Mouse (Mus musculus): ENCODE measurements around the gene Morn2. TPM values are rescaled to one million over a fixed set of nuclear protein-coding genes. Genes with fewer than 3 reads are reported as not detected.
A peak's percentile ranks its signal among the peaks of the same experiment; 100 is the strongest.

The Morn2 gene
- polyA plus RNA-seq, 1 experiment from 2014 or later = 21.1 TPM

DNA sequence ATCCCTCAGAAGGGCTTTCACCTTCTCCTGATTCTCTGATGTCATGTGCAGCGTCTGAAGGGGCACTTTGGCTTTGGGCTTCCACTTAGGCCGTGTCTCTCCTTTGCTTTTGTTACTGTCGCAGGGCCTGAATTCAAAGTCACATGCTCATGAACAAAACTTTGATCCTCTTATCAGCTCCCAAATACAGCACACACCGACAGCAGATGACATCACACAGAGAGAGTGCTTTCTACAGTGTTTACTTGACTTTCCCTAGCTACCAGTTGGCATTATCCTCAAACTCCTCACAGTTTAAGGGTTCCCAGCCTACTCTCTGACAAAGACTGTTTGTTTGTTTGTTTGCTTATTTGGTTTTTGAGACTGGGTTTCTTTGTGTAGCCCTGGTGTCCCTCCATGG is 11.7 kb upstream of the Morn2 start:
- Histone ChIP-seq H3K36me3 (ENCODE audit: control insufficient read depth, insufficient read depth, low read length) (peaks cover 11% of the 10 kb centered on the region; the same call in 1 of the 2 replicates), H3K27me3 (replicated peaks; ENCODE audit: control insufficient read depth, insufficient read depth, low read length) (no peaks in the 10 kb centered on the region), H3K9ac (ENCODE audit: low read depth, low read length) (no peak overlapping the region), H3K4me2 (ENCODE audit: low read depth, low read length) (no peak overlapping the region), H3K4me3 (ENCODE audit: low read length) (no peak overlapping the region), H3K4me1 (ENCODE audit: control insufficient read depth, insufficient read depth, low read length) (no peaks in the 10 kb centered on the region), H3K27ac (ENCODE audit: low read length) (no peak overlapping the region), H3K9me3 (ENCODE audit: control insufficient read depth, low read length) (no peaks in the 10 kb centered on the region)
- 82% methylated on average over 4 of the region's 4 CpGs for WGBS
- ATAC-seq = no peak

GRCm38 (mm10) chr17:80279340-80280070 is 10.5 kb upstream of the Morn2 start:
- no peaks in the 10 kb centered on the region for H3K4me1 ChIP-seq (ENCODE audit: control insufficient read depth, insufficient read depth, low read length)
- 90% methylated on average over 8 of the region's 8 CpGs for WGBS
- no peaks in the 10 kb centered on the region for H3K27me3 ChIP-seq (replicated peaks; ENCODE audit: control insufficient read depth, insufficient read depth, low read length)
- no peak overlapping the region for H3K9ac ChIP-seq (ENCODE audit: low read depth, low read length)
- no peak overlapping the region for H3K4me2 ChIP-seq (ENCODE audit: low read depth, low read length)
- no peak overlapping the region for H3K4me3 ChIP-seq (ENCODE audit: low read length)
- no peak overlapping the region; the same call in 1 of the 2 replicates for H3K27ac ChIP-seq (ENCODE audit: low read length)
- H3K36me3 ChIP-seq (ENCODE audit: control insufficient read depth, insufficient read depth, low read length) = peaks cover 11% of the 10 kb centered on the region; the same call in 1 of the 2 replicates
- peak; percentile 60; the same call in 1 of the 2 replicates for ATAC-seq
- H3K9me3 ChIP-seq (ENCODE audit: control insufficient read depth, low read length) = no peaks in the 10 kb centered on the region

DNA sequence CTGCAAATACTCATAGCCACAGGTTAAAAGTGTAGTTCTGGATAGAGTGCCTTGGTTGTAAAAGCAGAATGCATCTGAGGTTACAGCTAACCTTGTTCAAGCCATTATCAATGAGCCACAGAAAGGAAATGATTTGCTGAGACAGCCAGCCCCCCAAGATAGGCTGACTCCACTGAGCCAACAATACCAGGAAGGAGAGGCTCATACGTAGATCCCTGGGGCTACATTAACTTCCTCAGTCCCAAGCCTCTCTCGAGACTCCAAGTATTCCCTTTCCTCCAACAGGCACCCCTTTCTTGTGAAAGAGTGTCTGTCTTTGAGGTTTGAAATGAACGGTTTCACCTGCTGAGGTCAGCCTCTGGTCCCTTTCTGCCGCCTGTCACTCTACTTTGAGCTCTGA is 5.6 kb upstream of the Morn2 start:
- Histone ChIP-seq H3K4me3 (ENCODE audit: low read length) (no peak overlapping the region), H3K9ac (ENCODE audit: low read depth, low read length) (no peak overlapping the region), H3K9me3 (ENCODE audit: control insufficient read depth, low read length) (no peaks in the 10 kb centered on the region), H3K27ac (ENCODE audit: low read length) (no peak overlapping the region), H3K4me1 (ENCODE audit: control insufficient read depth, insufficient read depth, low read length) (peaks cover 5% of the 10 kb centered on the region), H3K36me3 (ENCODE audit: control insufficient read depth, insufficient read depth, low read length) (no peaks in the 10 kb centered on the region), H3K4me2 (ENCODE audit: low read depth, low read length) (no peak overlapping the region), H3K27me3 (replicated peaks; ENCODE audit: control insufficient read depth, insufficient read depth, low read length) (no peaks in the 10 kb centered on the region)
- no peak for ATAC-seq
- WGBS = 85% methylated on average over 4 of the region's 4 CpGs

GRCm38 (mm10) chr17:80288012-80288411 is 2.0 kb upstream of the Morn2 start:
- Histone ChIP-seq H3K36me3 (ENCODE audit: control insufficient read depth, insufficient read depth, low read length) (no peaks in the 10 kb centered on the region), H3K4me1 (ENCODE audit: control insufficient read depth, insufficient read depth, low read length) (peaks cover 5% of the 10 kb centered on the region), H3K4me2 (ENCODE audit: low read depth, low read length) (no peak overlapping the region), H3K9me3 (ENCODE audit: control insufficient read depth, low read length) (no peaks in the 10 kb centered on the region), H3K27me3 (replicated peaks; ENCODE audit: control insufficient read depth, insufficient read depth, low read length) (no peaks in the 10 kb centered on the region), H3K27ac (ENCODE audit: low read length) (no peak overlapping the region), H3K9ac (ENCODE audit: low read depth, low read length) (no peak overlapping the region), H3K4me3 (ENCODE audit: low read length) (no peak overlapping the region)
- no peak for ATAC-seq
- WGBS = 66% methylated on average over 6 of the region's 6 CpGs

- no peaks in the 10 kb centered on the region for H3K27me3 ChIP-seq (replicated peaks; ENCODE audit: control insufficient read depth, insufficient read depth, low read length)
- no peak; the same call in 1 of the 2 replicates for ATAC-seq
- no peaks in the 10 kb centered on the region for H3K9me3 ChIP-seq (ENCODE audit: control insufficient read depth, low read length)
- H3K9ac ChIP-seq (ENCODE audit: low read depth, low read length) = peak overlapping the region; percentile 91
- peak overlapping the region; percentile 96 for H3K4me3 ChIP-seq (ENCODE audit: low read length)
- peak overlapping the region; percentile 58 for H3K4me2 ChIP-seq (ENCODE audit: low read depth, low read length)
- H3K27ac ChIP-seq (ENCODE audit: low read length) = peak overlapping the region; percentile 89
- WGBS = under 1% methylated on average over 29 of the region's 30 CpGs
- no peaks in the 10 kb centered on the region for H3K36me3 ChIP-seq (ENCODE audit: control insufficient read depth, insufficient read depth, low read length)
- H3K4me1 ChIP-seq (ENCODE audit: control insufficient read depth, insufficient read depth, low read length) = peaks cover 5% of the 10 kb centered on the region
Observed at GRCm38 (mm10) chr17:80289280-80290073, 526 bp upstream of the Morn2 start.

DNA sequence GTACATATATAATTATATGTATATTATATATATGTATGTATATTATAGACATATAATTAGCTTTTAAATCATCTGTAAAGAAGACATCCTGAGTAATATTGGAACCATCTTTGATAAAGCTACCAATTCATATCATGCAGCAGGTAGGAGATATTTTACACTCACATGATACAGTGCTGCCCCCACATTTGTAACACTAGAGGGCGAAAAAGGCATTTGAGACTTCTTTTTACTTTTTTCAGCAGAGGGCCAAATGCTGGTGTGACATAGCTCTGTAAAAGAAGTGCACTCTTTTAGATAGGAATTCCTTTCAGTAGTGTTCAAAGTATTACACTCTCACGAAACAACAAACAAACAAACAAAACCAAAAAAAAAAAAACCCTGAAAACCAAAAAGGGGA is 1.1 kb downstream of the Morn2 start:
- ATAC-seq = no peak
- no peaks in the 10 kb centered on the region for H3K36me3 ChIP-seq (ENCODE audit: control insufficient read depth, insufficient read depth, low read length)
- 21% methylated on average over 2 of the region's 2 CpGs for WGBS

GRCm38 (mm10) chr17:80295258-80295657 is 5.3 kb downstream of the Morn2 start:
- H3K27ac ChIP-seq (ENCODE audit: low read length) = no peak overlapping the region
- H3K4me2 ChIP-seq (ENCODE audit: low read depth, low read length) = no peak overlapping the region
- no peaks in the 10 kb centered on the region for H3K4me1 ChIP-seq (ENCODE audit: control insufficient read depth, insufficient read depth, low read length)
- WGBS = 80% methylated on average over 5 of the region's 5 CpGs
- H3K4me3 ChIP-seq (ENCODE audit: low read length) = no peak overlapping the region
- H3K9ac ChIP-seq (ENCODE audit: low read depth, low read length) = no peak overlapping the region
- no peaks in the 10 kb centered on the region for H3K9me3 ChIP-seq (ENCODE audit: control insufficient read depth, low read length)
- no peaks in the 10 kb centered on the region for H3K36me3 ChIP-seq (ENCODE audit: control insufficient read depth, insufficient read depth, low read length)
- H3K27me3 ChIP-seq (replicated peaks; ENCODE audit: control insufficient read depth, insufficient read depth, low read length) = no peaks in the 10 kb centered on the region
- no peak for ATAC-seq

More for the DNA sequence above, 1.1 kb downstream of the Morn2 start:
- Histone ChIP-seq H3K4me1 (ENCODE audit: control insufficient read depth, insufficient read depth, low read length) (peaks cover 5% of the 10 kb centered on the region), H3K4me3 (ENCODE audit: low read length) (no peak overlapping the region), H3K27ac (ENCODE audit: low read length) (no peak overlapping the region), H3K9ac (ENCODE audit: low read depth, low read length) (no peak overlapping the region), H3K9me3 (ENCODE audit: control insufficient read depth, low read length) (no peaks in the 10 kb centered on the region), H3K27me3 (replicated peaks; ENCODE audit: control insufficient read depth, insufficient read depth, low read length) (no peaks in the 10 kb centered on the region), H3K4me2 (ENCODE audit: low read depth, low read length) (no peak overlapping the region)

DNA sequence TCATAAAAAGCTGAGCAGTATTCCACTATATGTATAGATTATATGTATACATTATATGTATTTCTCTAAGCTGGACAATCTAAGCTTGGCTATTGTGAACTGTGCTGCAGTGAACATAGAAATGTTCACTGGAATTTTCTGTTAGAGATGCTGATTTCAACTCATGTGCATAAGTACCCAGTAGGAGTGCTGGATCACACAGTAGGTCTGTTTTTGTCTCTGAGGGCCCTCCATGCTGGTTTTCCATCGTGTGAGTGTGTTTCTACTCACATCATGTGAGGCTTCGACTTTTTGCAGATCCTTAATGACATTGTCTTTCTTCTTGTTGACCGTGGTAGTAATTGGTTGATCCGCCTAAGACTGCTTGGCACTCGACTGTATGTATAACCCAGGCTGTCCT is 8.8 kb downstream of the Morn2 start:
- no peak for ATAC-seq
- no peaks in the 10 kb centered on the region for H3K36me3 ChIP-seq (ENCODE audit: control insufficient read depth, insufficient read depth, low read length)
- 89% methylated on average over 5 of the region's 5 CpGs for WGBS
- H3K27ac ChIP-seq (ENCODE audit: low read length) = no peak overlapping the region
- H3K4me2 ChIP-seq (ENCODE audit: low read depth, low read length) = no peak overlapping the region
- no peaks in the 10 kb centered on the region for H3K9me3 ChIP-seq (ENCODE audit: control insufficient read depth, low read length)
- H3K9ac ChIP-seq (ENCODE audit: low read depth, low read length) = no peak overlapping the region
- no peak overlapping the region for H3K4me3 ChIP-seq (ENCODE audit: low read length)
- no peaks in the 10 kb centered on the region for H3K27me3 ChIP-seq (replicated peaks; ENCODE audit: control insufficient read depth, insufficient read depth, low read length)
- H3K4me1 ChIP-seq (ENCODE audit: control insufficient read depth, insufficient read depth, low read length) = no peaks in the 10 kb centered on the region

DNA sequence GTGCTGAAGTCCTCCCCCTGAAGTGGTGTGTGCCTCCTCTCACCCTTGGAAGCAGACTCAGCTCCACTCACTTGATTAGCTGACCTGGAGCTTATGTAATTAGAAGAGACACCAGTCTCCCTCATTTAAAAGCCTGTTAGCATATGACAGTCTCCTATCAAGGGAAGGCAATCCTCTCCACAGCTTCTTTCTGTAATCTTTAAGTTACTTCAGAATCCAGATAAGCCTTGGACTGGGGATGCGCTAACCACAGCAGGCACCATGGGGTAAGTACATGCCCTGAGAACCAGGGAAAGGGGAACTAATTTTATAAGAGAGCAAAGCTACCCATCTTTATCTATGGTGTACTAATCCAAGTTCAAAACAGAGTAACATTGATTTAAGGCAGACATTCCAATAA is 17.2 kb downstream of the Morn2 start, which contains the start of gene Arhgef33:
Gene Arhgef33 (plus strand): TSS at position 157 of the 400 bp plus-strand sequence.
- ATAC-seq = no peak
- Histone ChIP-seq H3K36me3 (ENCODE audit: control insufficient read depth, insufficient read depth, low read length) (no peaks in the 10 kb centered on the region), H3K9ac (ENCODE audit: low read depth, low read length) (no peak within 1 kb of the TSS), H3K4me2 (ENCODE audit: low read depth, low read length) (no peak within 1 kb of the TSS), H3K27me3 (replicated peaks; ENCODE audit: control insufficient read depth, insufficient read depth, low read length) (no peaks in the 10 kb centered on the region), H3K27ac (ENCODE audit: low read length) (no peak within 1 kb of the TSS), H3K4me1 (ENCODE audit: control insufficient read depth, insufficient read depth, low read length) (no peaks in the 10 kb centered on the region), H3K4me3 (ENCODE audit: low read length) (no peak within 1 kb of the TSS), H3K9me3 (ENCODE audit: control insufficient read depth, low read length) (no peaks in the 10 kb centered on the region)
- 91% methylated on average over 1 of the region's 1 CpGs for WGBS

Data from intestine, embryonic 16.5 days (tissue).